Mouse (Mus musculus) megakaryocyte, embryonic 14.5 days (primary cell): Measurements from ENCODE around the gene Manea.

Experiments used
- FLI1 ChIP-seq: IDR thresholded peaks from 2 replicates; pipeline ENCODE4 v1.6.1; 2012; ENCODE audit warnings: low read length, inconsistent platforms, mixed read lengths
- GATA1 ChIP-seq: IDR thresholded peaks from 3 replicates; pipeline ENCODE4 v1.6.1; 2012; ENCODE audit warnings: mixed read lengths, low read length, inconsistent platforms, borderline replicate concordance

- TF ChIP-seq GATA1 (no peak), FLI1 (no peak)
These were observed 70.9 kb downstream of the Manea start for GRCm38 (mm10) chr4:26275769-26276168.
